Mouse (Mus musculus): ENCODE measurements around the gene Ralgps1.

DNA sequence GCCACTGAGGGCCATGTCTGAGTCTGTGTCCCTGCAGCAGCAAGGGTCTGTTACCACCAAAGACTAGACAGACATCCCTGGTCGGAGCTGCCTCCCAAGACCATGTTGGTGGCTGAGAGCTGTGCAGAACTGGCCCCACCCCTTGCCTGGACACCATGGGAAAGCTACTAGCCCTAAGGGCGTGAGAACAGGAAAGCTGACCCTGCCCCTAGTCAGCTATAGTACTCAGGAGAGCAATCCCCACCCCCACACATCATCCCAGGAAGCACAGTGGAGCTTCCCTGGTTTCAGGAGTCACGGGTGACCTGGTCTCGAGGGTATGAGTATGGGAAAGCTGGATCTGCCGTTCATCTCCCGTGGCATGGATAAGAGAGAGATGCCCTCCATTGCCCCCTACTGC, 20.4 kb downstream of the Ralgps1 start:
- TF ChIP-seq POLR2A (IDR thresholded peaks at IDR 0.05; ENCODE audit: borderline replicate concordance, control insufficient read depth, low read depth, low read length) (no peak), CTCF (IDR thresholded peaks at IDR 0.05; ENCODE audit: control insufficient read depth, insufficient read depth, low read length) (no peak)
